Mouse (Mus musculus): ENCODE results near the gene Cwc27. TPM values are rescaled to one million over a fixed set of nuclear protein-coding genes. Genes with fewer than 3 reads are reported as not detected.

Gene Cwc27
- 46.1 and 50.9 TPM in 2 replicates for total RNA-seq (2017)

GRCm38 (mm10) chr13:104816635-104817571 is at the start of gene Cwc27:
Gene Cwc27, minus strand, starts transcription at chr13:104817142.
- ATAC-seq (replicated peaks; ENCODE audit: low read depth, poor library complexity, severe bottlenecking), result peak; percentile 92

GRCm38 (mm10) chr13:104866726-104867125 is 49.8 kb upstream of the Cwc27 start:
- no peak for ATAC-seq (replicated peaks; ENCODE audit: low read depth, poor library complexity, severe bottlenecking)

- peak; percentile 94 for ATAC-seq (replicated peaks; ENCODE audit: low read depth, poor library complexity, severe bottlenecking)
Measured at GRCm38 (mm10) chr13:104863127-104863979, 46.4 kb upstream of the Cwc27 start, which contains the start of gene Shisal2b. Gene Shisal2b, minus strand, starts transcription at chr13:104863893.

GRCm38 (mm10) chr13:104853645-104854044 is 36.7 kb upstream of the Cwc27 start:
- ATAC-seq (replicated peaks; ENCODE audit: low read depth, poor library complexity, severe bottlenecking), result no peak

- ATAC-seq (replicated peaks; ENCODE audit: low read depth, poor library complexity, severe bottlenecking), result no peak
Measured at GRCm38 (mm10) chr13:104843295-104844089, 26.6 kb upstream of the Cwc27 start.

- ATAC-seq (replicated peaks; ENCODE audit: low read depth, poor library complexity, severe bottlenecking), result no peak
Measured at GRCm38 (mm10) chr13:104841937-104842336, 25.0 kb upstream of the Cwc27 start.

GRCm38 (mm10) chr13:104837628-104838027 is 20.7 kb upstream of the Cwc27 start:
- no peak for ATAC-seq (replicated peaks; ENCODE audit: low read depth, poor library complexity, severe bottlenecking)

- ATAC-seq (replicated peaks; ENCODE audit: low read depth, poor library complexity, severe bottlenecking), result no peak
Measured at GRCm38 (mm10) chr13:104832811-104833210, 15.9 kb upstream of the Cwc27 start.

- ATAC-seq (replicated peaks; ENCODE audit: low read depth, poor library complexity, severe bottlenecking), result no peak
Measured at GRCm38 (mm10) chr13:104825470-104825869, 8.5 kb upstream of the Cwc27 start.

GRCm38 (mm10) chr13:104822411-104822838 is 5.5 kb upstream of the Cwc27 start:
- no peak for ATAC-seq (replicated peaks; ENCODE audit: low read depth, poor library complexity, severe bottlenecking)

- no peak for ATAC-seq (replicated peaks; ENCODE audit: low read depth, poor library complexity, severe bottlenecking)
Measured at GRCm38 (mm10) chr13:104821908-104822307, 5.0 kb upstream of the Cwc27 start.

GRCm38 (mm10) chr13:104821192-104821591 is 4.2 kb upstream of the Cwc27 start:
- ATAC-seq (replicated peaks; ENCODE audit: low read depth, poor library complexity, severe bottlenecking), result no peak

- ATAC-seq (replicated peaks; ENCODE audit: low read depth, poor library complexity, severe bottlenecking), result no peak
Measured at GRCm38 (mm10) chr13:104817696-104818095, 754 bp upstream of the Cwc27 start.

GRCm38 (mm10) chr13:104816270-104816634 is 690 bp downstream of the Cwc27 start:
- peak; percentile 13; the same call in 1 of the 2 replicates for ATAC-seq (replicated peaks; ENCODE audit: low read depth, poor library complexity, severe bottlenecking)

- peak; percentile 71 for ATAC-seq (replicated peaks; ENCODE audit: low read depth, poor library complexity, severe bottlenecking)
Measured at GRCm38 (mm10) chr13:104805681-104806080, 11.3 kb downstream of the Cwc27 start.

GRCm38 (mm10) chr13:104799566-104800182 is 17.3 kb downstream of the Cwc27 start:
- ATAC-seq (replicated peaks; ENCODE audit: low read depth, poor library complexity, severe bottlenecking), result no peak

- no peak for ATAC-seq (replicated peaks; ENCODE audit: low read depth, poor library complexity, severe bottlenecking)
Measured at GRCm38 (mm10) chr13:104799067-104799466, 17.9 kb downstream of the Cwc27 start.

GRCm38 (mm10) chr13:104794421-104794820 is 22.5 kb downstream of the Cwc27 start:
- 0 out of 2 replicates have a peak, but pooled peaks have one; percentile 36 for ATAC-seq (replicated peaks; ENCODE audit: low read depth, poor library complexity, severe bottlenecking)

GRCm38 (mm10) chr13:104792184-104792583 is 24.8 kb downstream of the Cwc27 start, which contains the start of gene Srek1ip1:
Gene Srek1ip1, plus strand, starts transcription at chr13:104792484.
- no peak for ATAC-seq (replicated peaks; ENCODE audit: low read depth, poor library complexity, severe bottlenecking)

Measured in common myeloid progenitor, adult 5-6 weeks (primary cell).